Mouse (Mus musculus): ENCODE results near the gene Morn1.

GRCm38 (mm10) chr4:155118278-155118677 is 31.9 kb downstream of the Morn1 start:
- no peak for TF ChIP-seq CTCF (IDR thresholded peaks at IDR 0.05; ENCODE audit: control insufficient read depth, insufficient read depth, insufficient replicate concordance, low read depth, low read length)
- no peak for TF ChIP-seq POLR2A (IDR thresholded peaks at IDR 0.05; ENCODE audit: control insufficient read depth, low read depth, low read length)
